Comparison of ENCODE assay signal across 23 mouse cellular contexts in genomic region chr5:22388502-22388901, GRCm38 (mm10). TPM values are rescaled to one million over a fixed set of nuclear protein-coding genes. Genes with fewer than 3 reads are reported as not detected.
DNase-seq lines count a peak whose midpoint lies in the region; ATAC-seq and TF ChIP-seq lines count a peak whose summit lies in the region.
"Had no signal": no experiment of that assay in that cellular context is flagged by ENCODE, and none has a peak within 500 bp of the region (broad histone marks: within the 10 kb centered on the region; RNA-seq: fewer than 3 reads in every experiment).

No protein-coding gene starts in this region.

- H3K36me3 ChIP-seq in liver, embryonic 12.5 days: no peaks in the 10 kb centered on the region
- H3K36me3 ChIP-seq in liver, embryonic 14.5 days (replicated peaks; ENCODE audit: control insufficient read depth, insufficient read depth, low read depth): no peaks in the 10 kb centered on the region
- H3K36me3 ChIP-seq in liver, embryonic 11.5 days (ENCODE audit: control insufficient read depth, insufficient read depth, low read length): no peaks in the 10 kb centered on the region
- H3K36me3 ChIP-seq: embryonic facial prominence, embryonic 10.5 days; embryonic facial prominence, embryonic 12.5 days; forebrain, embryonic 15.5 days; G1E had no signal

- no peaks in the 10 kb centered on the region; the same call in 1 of the 2 replicates for H3K27me3 ChIP-seq in liver, embryonic 12.5 days (replicated peaks)
- H3K27me3 ChIP-seq in liver, embryonic 14.5 days (ENCODE audit: control insufficient read depth, insufficient read depth, low read length): no peaks in the 10 kb centered on the region
- no peaks in the 10 kb centered on the region for H3K27me3 ChIP-seq in liver, embryonic 11.5 days (replicated peaks; ENCODE audit: control insufficient read depth, insufficient read depth, low read length)
- H3K27me3 ChIP-seq: CH12.LX; embryonic facial prominence, embryonic 12.5 days; forebrain, embryonic 13.5 days; forebrain, embryonic 15.5 days had no signal

- no peak overlapping the region for H3K9ac ChIP-seq in liver, embryonic 12.5 days
- H3K9ac ChIP-seq in liver, embryonic 14.5 days (replicated peaks): no peak overlapping the region
- no peak overlapping the region for H3K9ac ChIP-seq in liver, embryonic 11.5 days (ENCODE audit: low read depth, low read length)
- H3K9ac ChIP-seq: embryonic facial prominence, embryonic 12.5 days; forebrain, embryonic 13.5 days; forebrain, embryonic 15.5 days had no signal

- no peak for DNase-seq in liver
- peak in 2 of 3 experiments; percentile 9 to 22 for DNase-seq in liver, embryonic 14.5 days (ENCODE audit: low read depth in 3 of 3, low spot score in 3 of 3)
- no peak for DNase-seq in liver, embryonic 11.5 days (ENCODE audit: low spot score)
- DNase-seq in urinary bladder, postnatal 14 days (ENCODE audit: low spot score): no peak
- DNase-seq: adrenal gland, adult 8-10 months; adrenal gland, postnatal 14 days; adrenal gland, postnatal 36 days; B cell, adult 2 months; cerebellum, adult 11-12 months; cerebellum, adult 2 months; cerebellum, adult 9-10 months; cerebellum, postnatal 10 days; cerebellum, postnatal 25 days had no signal

- H3K4me3 ChIP-seq in liver, embryonic 12.5 days: no peak overlapping the region
- H3K4me3 ChIP-seq in liver, embryonic 14.5 days (ENCODE audit: insufficient read depth in 1 of 2, low read depth in 2 of 2, low read length in 2 of 2): no peak overlapping the region
- H3K4me3 ChIP-seq in liver, embryonic 11.5 days (ENCODE audit: low read depth, low read length): no peak overlapping the region
- H3K4me3 ChIP-seq: embryonic facial prominence, embryonic 10.5 days; embryonic facial prominence, embryonic 12.5 days; forebrain, embryonic 13.5 days; forebrain, embryonic 15.5 days had no signal

- peak; percentile 76 for ATAC-seq in liver, embryonic 12.5 days
- ATAC-seq in liver, embryonic 14.5 days (ENCODE audit: insufficient read depth): peak; percentile 72
- no peak for ATAC-seq in liver, embryonic 11.5 days (replicated peaks; ENCODE audit: low FRiP score)
- ATAC-seq: activated CD4-positive, CD25-positive, alpha-beta regulatory T cell, adult 4 months; CD4-positive, CD25-positive, alpha-beta regulatory T cell, adult 4 months; forebrain, embryonic 13.5 days; forebrain, embryonic 15.5 days; Patski had no signal

- no peak overlapping the region for H3K4me2 ChIP-seq in liver, embryonic 12.5 days
- H3K4me2 ChIP-seq in liver, embryonic 14.5 days (ENCODE audit: low read depth): no peak overlapping the region
- no peak overlapping the region for H3K4me2 ChIP-seq in liver, embryonic 11.5 days
- H3K4me2 ChIP-seq: embryonic facial prominence, embryonic 12.5 days; forebrain, embryonic 13.5 days; forebrain, embryonic 15.5 days had no signal

- H3K27ac ChIP-seq in liver, embryonic 12.5 days: no peak overlapping the region
- no peak overlapping the region for H3K27ac ChIP-seq in liver, embryonic 14.5 days
- no peak overlapping the region for H3K27ac ChIP-seq in liver, embryonic 11.5 days (ENCODE audit: low read depth, low read length)
- H3K27ac ChIP-seq: embryonic facial prominence, embryonic 10.5 days; embryonic facial prominence, embryonic 12.5 days; forebrain, embryonic 13.5 days; forebrain, embryonic 15.5 days had no signal

- no peak for TF ChIP-seq CTCF in liver, embryonic 14.5 days (IDR thresholded peaks at IDR 0.05; ENCODE audit: low read depth)

- WGBS in liver, embryonic 12.5 days (ENCODE audit: insufficient replicate concordance): 61% methylated on average over 2 of the region's 2 CpGs
- 46% methylated on average over 2 of the region's 2 CpGs for WGBS in liver, embryonic 14.5 days (ENCODE audit: insufficient replicate concordance)
- 74% methylated on average over 2 of the region's 2 CpGs for WGBS in liver, embryonic 11.5 days

- H3K4me1 ChIP-seq in liver, embryonic 12.5 days: peaks cover 4% of the 10 kb centered on the region; the same call in 1 of the 2 replicates
- H3K4me1 ChIP-seq in liver, embryonic 14.5 days (replicated peaks; ENCODE audit: control insufficient read depth in 2 of 2, insufficient read depth in 2 of 2, low read length in 1 of 2): peaks cover 0 to 2% of the 10 kb centered on the region in 2 experiments; a peak in 1 of 4 replicates
- no peaks in the 10 kb centered on the region for H3K4me1 ChIP-seq in liver, embryonic 11.5 days (replicated peaks; ENCODE audit: control insufficient read depth, insufficient read depth, low read length)
- H3K4me1 ChIP-seq: embryonic facial prominence, embryonic 10.5 days; embryonic facial prominence, embryonic 12.5 days; forebrain, embryonic 13.5 days; forebrain, embryonic 15.5 days had no signal

- H3K9me3 ChIP-seq in liver, embryonic 12.5 days (replicated peaks): no peaks in the 10 kb centered on the region
- no peaks in the 10 kb centered on the region for H3K9me3 ChIP-seq in liver, embryonic 14.5 days (ENCODE audit: control insufficient read depth, low read length)
- no peaks in the 10 kb centered on the region for H3K9me3 ChIP-seq in liver, embryonic 11.5 days (ENCODE audit: control insufficient read depth, low read length)
- H3K9me3 ChIP-seq: embryonic facial prominence, embryonic 10.5 days; embryonic facial prominence, embryonic 12.5 days; forebrain, embryonic 13.5 days; forebrain, embryonic 15.5 days; G1E had no signal

- TF ChIP-seq EP300 in liver, embryonic 14.5 days (IDR thresholded peaks at IDR 0.05; ENCODE audit: low read depth): peak; percentile 46; the same call in 1 of the 2 replicates

RNA-seq across cellular contexts. Expression of gene Reln, which starts 44.0 kb away (rescaled TPM):
- 33.4 and 36.7 TPM in 2 replicates for polyA plus RNA-seq in liver, embryonic 12.5 days (2016; fragmentation: Nextera tagmentation; extraction: Ambion mirVana)
- polyA plus RNA-seq in liver, embryonic 14.5 days (2012; rRNA removed): 25.4 and 38.7 TPM in 2 replicates
- polyA plus RNA-seq in liver, embryonic 14.5 days (2014; fragmentation: Nextera tagmentation; extraction: Ambion mirVana): 25.7 and 27.4 TPM in 2 replicates
- 56.2 and 61.7 TPM in 2 replicates for polyA plus RNA-seq in liver, embryonic 11.5 days (2014; fragmentation: Nextera tagmentation; extraction: Ambion mirVana)
- polyA plus RNA-seq: Patski had no signal

Comparison
In these comparisons a context has a peak if more than half of its experiments do, and no peak if none do; other contexts are left out.
1. DNase-seq: peak in liver, embryonic 14.5 days (2 of 3); none in liver (single experiment), liver, embryonic 11.5 days (single experiment) and urinary bladder, postnatal 14 days (single experiment).